Mouse (Mus musculus) layer of hippocampus, adult 9-10 months (tissue): ENCODE measurements around the gene Lnpep.
A peak's percentile ranks its signal among the peaks of the same experiment; 100 is the strongest.
"Not testable (repeated sequence)": the region's sequence is repeated elsewhere in the genome, so short reads cannot be mapped to it uniquely, and the experiment has no call there.

Source experiments
- DNase-seq: peaks from one replicate; pipeline ENCODE4 v3.0.0; 2022; ENCODE audit warnings: low spot score

Gene Lnpep

DNA sequence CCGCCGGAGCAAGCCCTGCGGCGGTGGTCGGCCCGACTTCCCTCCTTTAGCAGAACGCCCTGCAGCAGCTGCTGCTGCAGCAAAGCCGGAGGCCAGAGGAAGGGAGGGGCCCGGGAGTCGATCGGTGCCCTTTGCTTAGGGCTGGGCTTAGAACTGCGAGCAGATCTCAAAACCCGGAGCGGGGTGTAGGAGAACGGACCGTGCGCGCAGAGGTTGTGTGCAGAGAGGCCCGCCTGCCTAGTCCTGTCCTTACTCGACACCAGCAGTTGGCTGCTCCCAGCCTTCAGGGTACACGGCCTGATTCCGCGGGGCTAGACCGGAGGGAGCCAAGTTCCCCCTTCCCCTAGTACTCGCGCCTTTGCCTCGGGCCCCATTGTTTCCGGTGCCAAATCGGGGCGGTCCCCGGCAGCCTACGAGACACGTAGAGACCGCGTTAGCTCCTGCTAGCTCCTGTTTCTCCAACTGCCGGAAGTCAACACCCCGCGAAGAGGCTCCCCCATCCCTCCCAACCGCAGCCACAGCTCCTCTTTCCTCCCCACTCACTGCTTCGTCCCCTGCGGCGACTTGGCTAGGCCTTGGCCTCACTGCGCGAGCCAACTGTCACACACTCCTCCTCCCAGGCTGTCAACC lies at the start of gene Lnpep:
TSS of gene Lnpep (minus strand) at position 94 of the 630 bp plus-strand sequence.
- peak; percentile 89 for DNase-seq

DNA sequence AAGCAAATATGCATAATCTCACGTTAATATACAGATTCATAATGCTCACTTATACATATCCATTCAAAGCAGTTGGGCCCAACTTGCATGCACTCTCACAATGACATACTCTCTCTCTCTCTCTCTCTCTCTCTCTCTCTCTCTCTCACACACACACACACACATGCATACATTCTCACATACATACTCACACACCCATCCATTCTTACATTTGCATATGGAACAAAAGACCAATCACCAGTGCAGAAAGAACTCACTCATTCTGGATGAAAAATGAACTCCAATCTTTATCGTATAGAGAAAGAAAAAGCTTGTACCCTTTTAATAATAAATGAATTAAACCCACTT lies 31.0 kb upstream of the Lnpep start:
- no peak for DNase-seq

DNA sequence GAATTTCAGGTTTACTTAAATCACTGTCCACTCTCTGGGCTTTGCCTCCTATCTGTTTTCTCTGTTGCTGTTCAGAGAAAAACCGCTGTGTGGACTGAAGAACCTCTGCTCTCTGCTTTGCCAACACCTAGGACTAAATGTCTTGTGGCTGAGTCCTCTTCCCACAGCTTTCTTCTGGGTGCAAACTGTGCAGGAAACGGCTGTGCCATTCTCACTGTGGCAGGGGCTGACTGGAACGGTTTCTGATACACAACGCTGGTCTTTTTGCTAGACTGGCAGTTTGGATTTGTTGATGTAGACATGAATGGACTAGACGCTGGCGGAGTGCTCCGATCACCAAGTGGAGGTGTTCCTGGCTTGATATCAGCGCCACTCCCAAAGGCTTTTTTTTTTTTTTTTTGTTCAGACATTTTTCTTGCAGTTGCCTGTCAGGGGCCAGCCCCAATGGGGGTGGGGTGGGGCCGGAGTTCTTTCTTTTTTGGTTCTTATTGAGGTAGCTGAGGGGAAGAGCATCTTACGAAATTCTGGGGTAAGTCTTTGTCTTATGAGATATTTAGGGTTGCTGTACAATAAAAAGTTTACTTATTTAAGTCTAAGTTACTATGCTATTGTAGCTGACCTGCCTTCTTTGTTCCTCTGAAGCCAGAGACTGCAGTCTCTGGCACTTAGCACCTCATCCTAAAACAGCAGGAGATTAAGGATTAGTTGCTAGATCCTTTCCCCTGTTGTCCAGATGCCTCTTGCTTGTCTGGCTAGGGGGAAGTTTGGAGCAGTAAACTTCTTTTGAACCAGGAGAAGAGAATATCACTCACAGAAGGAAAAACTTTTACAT lies 30.4 kb upstream of the Lnpep start:
- no peak for DNase-seq

DNA sequence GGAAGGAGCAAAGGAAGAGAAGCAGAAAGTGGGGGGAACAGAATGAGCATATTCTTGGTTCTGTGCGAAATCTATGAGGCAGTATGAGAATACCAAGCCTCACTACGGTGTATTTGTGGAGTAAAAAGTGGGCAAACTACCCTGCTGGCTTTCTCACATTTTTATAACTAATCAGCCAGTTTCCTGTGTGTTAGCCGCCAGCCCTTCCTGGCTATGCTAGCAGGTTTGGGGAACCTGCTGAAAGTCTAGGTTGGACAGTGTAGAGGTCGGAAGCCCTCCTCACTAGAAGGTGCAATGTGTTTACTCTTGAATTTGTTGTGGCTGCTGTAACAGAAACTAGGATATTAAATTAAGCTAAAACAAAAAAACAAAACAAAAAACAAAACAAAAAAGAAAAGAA lies 27.7 kb upstream of the Lnpep start:
- DNase-seq, result no peak

DNA sequence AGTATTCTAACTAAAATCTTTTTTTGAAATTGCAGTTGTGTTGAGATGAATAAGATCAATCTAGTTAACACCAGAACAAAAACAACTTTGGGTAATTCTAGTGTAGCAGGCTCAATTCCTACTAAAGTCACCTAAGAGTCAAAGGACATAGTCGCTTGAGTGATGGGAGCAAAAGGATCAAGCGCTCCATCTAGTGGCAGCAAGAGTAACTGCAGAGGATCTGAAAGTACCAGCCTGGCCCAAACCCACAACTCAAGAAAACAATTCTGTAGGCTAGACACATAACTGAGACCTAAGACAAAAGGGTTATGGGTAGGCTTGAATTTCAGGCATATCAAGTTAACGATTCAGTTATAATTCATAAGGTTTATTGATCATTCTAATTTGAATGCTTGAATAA lies 20.9 kb upstream of the Lnpep start:
- peak; percentile 25 for DNase-seq

DNA sequence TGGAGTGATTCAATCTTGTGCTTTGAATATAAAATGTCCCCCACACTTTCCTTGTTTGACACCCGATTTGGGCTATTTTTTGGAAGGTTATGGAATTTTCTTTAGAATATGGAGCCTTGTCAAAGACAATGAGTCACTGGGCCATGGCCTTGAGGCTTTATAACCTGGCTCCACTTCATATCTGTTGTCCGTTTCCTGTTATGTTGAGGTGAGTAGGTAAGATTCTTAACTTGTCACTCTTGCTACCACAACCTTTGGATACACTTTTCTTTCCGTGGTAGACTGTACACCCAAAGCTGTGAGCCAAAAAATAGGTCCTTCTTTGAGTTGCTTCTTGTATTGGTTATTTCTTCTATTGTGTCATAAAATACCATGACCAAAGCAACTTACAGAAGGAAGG lies 12.5 kb upstream of the Lnpep start:
- DNase-seq, result no peak

DNA sequence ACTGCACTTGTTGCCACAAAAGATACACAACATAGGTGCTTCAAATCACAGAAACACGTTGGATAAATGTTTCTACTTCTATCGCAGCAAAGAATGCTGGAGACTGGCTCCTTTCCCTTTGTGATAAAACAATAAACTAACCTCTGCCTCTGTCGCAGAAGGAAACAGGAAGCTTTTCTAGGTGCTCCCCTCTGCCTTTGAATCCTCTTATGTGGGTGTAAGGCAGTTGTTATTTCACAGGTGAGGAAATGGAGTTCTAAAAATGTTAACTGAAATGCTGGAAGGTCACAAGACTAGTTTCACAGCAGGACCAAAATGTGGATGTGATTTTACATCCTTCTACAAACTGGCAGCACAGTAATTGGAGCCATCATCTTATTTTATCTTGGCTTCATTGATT lies 11.3 kb upstream of the Lnpep start:
- DNase-seq, result no peak

DNA sequence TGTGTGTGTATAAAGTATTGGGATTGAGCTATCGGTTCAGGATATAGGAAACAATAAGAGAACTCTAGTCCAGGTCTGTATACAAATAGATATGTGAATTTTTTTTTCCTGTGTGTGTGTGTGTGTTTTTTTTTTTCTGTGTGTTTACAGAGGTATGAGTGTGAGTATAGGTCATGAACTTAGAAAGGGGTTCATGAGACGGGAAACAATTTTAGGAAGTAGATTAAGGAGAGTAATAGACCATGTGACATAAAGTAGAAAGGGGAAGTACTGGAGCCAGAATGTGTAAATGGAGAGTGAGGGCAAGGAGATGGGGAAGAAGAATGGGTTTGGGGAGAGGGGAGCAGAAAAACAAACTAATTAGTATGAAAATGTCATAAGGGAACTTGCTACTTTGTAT lies 9.2 kb upstream of the Lnpep start:
- no peak for DNase-seq

DNA sequence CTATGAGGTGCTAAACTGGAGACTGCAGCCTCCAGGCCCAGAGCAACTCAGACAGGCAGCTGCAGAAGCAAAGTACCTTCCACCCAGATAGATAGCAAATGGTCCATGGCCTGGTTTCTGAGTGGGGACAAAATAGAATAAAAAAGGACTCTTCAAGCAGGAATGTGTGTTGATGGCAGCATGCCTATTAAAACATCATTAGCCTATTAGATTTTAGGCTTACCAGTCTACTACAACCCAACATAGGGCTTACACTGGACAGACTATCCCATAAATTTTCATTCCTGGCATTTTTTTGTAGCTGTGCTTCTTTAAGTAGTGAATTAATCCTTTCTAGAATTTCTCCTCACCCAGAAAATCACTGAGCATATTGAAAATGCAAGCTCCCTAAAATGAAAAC lies 7.1 kb upstream of the Lnpep start:
- DNase-seq, result no peak

DNA sequence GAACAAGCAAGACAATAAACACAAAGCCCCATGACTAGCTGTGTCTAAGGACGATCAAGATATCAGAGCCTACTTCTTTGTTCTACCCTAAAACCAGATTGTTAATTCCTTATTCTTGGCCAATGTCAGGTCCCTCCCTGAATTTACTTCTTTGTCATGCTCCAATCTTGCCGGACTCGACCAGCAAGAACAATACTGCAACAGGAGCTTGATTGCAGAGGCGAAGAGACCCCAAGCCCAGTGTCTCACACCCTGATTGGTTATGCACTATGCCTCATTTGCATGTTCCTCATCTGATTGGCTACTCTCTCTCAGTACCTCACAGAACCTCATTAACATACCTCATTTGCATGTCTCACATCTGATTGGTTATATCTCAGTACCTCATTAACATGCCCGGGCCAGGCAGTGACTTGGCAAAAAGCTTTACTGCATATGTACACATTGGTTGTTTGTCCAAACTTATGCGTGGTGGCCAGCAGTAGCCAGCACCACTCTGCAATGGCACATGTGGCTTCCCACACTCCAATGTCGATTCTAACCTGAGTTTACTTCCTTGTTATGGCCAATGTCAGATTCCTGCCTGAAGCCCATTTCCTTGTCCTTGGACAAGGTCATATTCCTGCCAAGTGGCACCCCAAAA lies 3.5 kb upstream of the Lnpep start:
- not testable (repeated sequence) for DNase-seq

DNA sequence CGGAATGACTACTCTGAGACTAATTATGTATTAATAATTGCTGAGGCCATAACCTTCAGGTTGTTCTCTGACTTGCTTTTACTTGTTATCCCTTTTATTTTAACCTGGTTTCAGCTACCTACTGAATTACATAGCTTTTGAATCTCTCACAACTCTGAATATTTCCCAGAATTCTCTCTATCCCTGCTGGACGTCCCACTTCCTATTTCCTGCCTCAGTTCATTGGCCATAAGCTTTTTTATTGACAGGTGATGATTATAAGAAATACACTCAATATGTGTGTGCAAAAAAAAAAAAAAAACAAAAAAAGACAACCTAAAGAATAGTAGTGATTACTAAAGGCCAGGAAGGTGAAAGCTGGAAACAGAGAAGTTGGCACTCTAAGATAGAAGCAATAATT lies 2.7 kb upstream of the Lnpep start:
- no peak for DNase-seq

DNA sequence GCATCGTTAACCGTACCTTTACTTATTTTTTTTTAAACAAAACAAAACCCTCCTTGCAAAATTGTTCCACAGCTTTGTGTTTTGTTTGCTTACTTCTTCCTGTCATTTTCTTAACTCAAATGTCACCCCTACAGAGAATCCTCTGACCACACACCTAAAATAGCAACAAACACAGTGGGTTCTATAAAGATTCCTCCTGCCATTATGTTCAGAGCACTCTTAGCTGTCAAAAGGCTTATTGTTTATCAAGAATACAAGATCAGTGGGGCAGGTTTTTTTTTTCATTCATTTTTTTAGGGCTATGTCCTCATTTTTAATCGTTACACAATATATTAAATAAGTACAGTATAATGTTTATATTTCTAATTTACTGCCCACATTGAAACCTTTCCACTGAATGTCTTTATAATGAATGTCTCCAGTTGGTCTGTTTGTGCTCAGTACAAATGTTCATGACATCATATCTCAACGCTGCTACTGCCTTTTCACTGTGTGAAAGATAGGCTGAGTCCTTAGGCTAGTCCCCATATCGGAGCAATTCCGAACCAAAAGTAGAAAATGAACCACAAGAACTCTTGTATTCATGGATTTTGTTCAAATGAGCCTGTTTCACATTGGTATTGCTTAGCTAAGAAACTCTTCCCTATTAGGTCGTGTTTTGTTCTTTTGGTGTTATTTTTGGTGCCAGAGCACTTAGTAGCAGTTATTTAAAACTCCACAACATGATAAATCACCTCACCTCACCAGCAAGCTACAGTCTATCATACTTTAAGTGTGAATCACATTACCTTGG lies 1.2 kb upstream of the Lnpep start:
- no peak for DNase-seq

DNA sequence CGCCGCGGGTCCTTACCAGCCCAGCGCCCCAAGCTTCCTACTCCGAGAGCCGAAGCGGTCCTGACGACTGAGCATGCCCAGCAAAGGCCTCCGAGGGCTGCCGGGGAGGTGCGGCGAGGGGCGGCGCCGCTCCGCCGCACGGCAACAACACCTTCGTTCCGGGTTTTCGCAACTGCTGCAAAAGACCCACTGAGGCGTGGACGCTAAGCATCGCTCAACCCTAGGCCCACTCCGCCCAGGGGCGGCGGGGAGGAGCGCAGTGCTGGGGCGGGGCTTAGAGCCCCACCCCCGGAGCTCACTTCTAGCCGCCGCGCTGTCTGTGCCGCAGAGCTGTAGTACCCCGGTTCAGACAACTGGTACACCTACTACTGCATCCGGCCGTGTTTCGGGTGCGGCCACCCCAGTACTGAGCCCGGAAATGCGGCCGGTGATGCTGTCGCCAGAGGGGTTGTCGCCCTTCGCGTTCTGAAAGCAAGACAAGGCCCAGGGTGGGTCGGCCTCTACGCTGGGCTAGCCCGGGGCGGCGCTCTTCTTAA lies 361 bp downstream of the Lnpep start:
- peak; percentile 73 for DNase-seq

DNA sequence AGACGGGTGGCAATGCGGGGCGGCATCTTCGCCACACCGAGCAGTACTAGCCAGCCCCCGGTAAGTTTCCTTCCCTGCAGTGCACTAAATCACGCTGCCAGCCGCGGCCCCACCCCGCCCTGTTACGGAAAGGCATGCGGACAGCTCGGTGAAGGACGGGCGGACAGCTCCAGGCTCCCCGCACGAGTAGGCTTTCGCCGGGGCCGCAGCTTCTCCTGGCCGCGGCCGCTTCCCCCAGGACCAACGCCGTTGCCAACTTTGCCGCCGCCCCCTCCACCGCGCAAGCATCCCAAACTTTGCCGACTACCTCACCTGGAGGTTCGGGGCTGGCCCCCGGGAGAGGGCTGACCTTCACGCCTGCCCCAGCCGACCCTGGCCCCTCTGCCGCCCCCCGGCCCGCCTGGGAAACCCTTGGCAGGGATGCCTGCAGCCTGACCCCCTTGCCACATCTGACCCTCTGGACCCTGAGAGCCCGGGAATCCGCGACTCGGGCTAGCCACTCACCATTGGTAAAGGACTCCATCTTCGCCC lies 895 bp downstream of the Lnpep start:
- DNase-seq, result no peak

DNA sequence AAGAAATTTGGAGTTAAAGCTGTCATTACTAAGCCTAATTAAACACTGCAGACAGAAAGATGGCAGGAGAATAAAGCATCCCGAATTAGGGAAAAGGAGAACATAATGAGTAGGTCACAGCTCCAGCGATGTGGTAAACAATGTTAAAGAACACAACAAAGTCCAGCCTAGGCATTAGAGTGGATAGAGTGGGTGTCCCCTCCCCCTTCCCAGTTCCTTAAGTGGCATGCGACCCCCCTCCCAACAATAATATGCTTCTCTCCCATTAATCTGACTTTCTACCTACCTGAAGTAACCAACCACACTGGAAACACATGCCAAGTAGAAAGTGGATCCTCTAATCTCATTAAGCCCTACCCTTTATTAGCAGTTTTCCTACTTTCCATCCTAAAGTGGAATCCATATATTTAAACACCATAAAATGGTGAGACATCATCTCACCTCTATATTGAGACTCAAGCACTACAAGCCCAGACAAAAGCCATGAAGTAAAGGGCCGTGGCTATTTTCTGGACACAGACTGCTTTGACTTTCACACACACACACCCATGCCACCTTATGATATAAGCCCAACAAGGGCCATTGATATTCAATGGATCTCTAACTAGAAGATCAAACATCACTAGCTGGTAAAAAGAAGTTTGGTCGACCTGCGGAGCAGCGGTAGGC lies 1.5 kb downstream of the Lnpep start:
- DNase-seq, result no peak

DNA sequence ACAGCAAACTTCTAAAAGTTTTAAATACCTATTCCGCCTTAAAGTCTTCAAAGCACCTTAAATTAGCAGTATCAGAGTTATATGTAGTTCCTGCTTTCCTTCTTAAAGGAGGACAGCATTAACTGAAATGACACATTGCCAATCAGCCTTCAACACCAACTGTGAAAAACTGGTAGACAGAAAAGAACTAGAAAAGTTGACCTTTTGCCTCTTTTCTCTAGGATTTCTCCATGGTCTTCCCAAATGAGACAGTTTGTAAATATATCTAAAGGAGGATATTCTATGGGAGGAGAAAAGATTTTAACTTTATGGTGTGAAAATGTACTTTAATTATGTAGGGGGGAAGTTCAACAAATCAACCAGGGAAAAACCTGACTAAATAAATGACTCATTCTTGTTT lies 2.3 kb downstream of the Lnpep start:
- DNase-seq, result no peak

DNA sequence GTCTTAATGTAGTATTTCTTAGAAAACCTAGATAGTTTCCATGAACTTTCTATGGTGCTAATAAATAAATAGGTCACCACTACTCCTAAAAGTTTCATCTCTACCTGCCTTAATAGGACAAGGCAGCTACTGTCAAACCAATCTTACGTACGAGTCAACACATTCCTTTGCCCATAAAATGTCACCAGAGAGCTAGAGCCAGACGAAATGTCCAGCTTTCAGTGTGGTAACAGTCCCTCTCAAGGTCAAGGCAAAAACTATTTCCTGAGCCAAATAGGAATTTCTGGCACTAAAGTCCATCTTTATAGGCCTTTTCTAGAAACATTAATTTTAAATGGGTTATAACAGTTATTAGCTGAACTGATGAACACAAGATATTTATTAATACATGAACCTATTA lies 3.3 kb downstream of the Lnpep start:
- DNase-seq, result no peak

DNA sequence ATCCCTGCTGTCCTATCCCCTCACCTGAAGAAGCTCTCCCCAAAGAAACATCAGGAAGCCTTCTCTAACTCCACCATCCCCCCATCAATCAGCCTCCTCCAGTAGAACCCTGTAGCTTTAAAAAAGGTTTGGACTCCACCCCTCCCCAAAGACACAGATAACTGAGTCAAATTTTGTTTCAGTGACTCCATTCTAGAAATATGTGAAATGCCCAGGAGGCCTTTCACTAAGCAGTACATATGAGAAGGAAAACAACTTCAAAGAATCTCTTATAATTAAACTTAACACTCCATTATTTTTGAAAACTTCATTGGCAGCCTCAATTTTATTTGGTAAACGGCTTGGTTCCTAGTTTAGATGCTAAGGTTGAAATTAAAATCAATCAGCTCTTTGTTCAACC lies 6.4 kb downstream of the Lnpep start:
- no peak for DNase-seq

DNA sequence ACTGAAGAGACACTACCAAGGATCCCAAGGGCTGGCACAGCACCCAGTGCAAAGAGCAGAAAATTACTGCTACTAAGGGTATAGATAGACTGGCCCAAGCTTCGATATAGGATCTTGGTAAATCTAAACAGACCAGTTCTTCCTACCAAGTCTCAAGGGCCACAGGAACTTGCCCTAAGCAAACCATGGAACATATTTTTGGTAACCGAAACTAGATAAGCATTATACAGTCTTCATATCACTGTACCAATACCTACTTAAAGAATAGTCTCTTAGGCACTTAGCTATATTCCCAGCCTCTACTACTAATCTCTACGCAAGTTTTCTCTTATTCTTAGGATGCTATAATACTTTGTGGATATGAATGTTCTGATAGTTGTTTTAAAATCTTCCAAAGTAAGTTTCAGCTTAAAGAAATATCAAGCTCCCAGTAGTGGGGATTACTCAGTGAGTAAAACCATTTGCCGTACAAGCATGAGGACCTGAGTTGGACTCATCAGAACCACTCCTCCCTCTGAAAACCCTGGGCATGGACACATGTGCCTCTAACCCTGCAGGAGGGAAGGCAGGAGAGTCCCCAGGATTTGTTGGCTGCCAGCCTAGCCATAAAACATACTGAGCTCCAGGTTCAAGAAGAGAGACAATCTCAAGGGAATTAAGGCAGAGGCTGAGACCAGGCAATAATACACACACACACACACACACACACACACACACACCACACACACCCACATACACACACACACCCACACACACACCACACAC lies 7.2 kb downstream of the Lnpep start:
- no peak for DNase-seq

DNA sequence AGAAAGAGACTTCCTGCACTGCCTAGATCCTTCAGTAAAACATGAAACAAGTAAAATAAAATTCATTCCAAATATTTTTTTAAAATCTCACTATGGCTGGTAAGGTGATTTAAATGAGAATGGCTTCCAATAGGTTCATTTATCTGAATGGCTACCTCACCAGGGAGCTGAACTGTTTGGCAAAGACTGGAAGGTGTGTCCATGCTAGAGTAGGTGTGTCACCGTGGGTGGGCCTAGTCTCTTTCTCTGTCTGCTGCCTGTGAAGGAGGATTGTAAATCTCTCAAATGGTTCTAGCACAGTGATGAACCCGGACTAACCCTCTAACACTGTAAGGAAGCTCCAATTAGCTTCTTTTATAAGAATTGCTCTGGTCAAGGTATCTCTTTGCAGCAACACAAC lies 12.5 kb downstream of the Lnpep start:
- DNase-seq, result no peak

DNA sequence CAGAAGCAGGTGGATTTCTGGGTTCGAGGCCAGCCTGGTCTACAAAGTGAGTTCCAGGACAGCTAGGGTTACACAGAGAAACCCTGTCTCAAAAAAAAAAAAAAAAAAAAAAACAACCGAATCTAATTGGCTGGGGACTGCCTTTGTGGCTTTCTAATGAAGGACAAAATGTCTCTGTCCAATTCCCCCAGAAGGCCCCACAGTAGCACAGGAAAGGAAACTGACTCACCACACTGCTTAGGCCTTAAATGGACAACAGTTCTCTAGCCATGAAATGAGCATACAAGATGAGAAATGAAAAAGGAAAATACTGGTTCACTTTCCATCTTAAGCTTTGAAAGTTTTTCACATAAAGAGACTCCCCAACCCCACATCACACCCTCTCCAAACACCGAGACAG lies 15.3 kb downstream of the Lnpep start:
- no peak for DNase-seq
